Mouse (Mus musculus): ENCODE data around the gene Traf3ip2.

The Traf3ip2 gene

GRCm38 (mm10) chr10:39633379-39633778, 20.6 kb downstream of the Traf3ip2 start:
- no peak for DNase-seq (ENCODE audit: low spot score)

DNA sequence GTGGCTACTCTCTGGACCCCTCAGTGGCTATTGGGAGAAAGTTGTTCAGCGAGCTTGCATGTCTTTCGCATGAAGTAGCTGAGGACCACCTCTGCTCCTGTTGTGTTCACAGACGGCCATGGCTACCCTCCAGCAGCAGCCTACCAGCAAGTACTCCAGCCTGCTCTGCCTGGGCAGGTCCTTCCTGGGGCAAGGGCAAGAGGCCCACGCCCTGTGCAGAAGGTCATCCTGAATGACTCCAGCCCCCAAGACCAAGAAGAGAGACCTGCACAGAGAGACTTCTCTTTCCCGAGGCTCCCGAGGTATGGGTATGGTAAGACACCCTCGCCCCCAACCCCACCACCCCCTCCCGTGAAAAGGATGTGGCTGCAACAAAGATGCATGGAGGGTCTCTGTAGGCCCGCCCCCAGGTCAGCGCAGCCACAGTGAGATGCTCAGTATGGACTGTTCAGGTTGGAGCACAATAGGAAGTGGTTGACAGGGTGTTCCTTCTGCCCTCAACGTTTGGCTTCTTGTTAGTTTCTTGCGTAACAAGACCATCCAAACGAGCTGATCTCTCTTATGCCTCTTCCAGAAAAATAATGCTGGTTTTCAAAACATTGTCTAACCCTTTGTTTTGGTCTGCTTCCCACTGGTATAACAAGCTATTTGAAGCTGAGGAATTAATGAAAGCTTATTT, 21.8 kb downstream of the Traf3ip2 start:
- no peak for DNase-seq (ENCODE audit: low spot score)

- no peak for DNase-seq (ENCODE audit: low spot score)
Observed at GRCm38 (mm10) chr10:39638862-39639261, 26.1 kb downstream of the Traf3ip2 start.

- DNase-seq (ENCODE audit: low spot score): no peak
Observed at GRCm38 (mm10) chr10:39639783-39640182, 27.0 kb downstream of the Traf3ip2 start.

- DNase-seq (ENCODE audit: low spot score): no peak
Observed at GRCm38 (mm10) chr10:39640817-39641226, 28.1 kb downstream of the Traf3ip2 start.

DNA sequence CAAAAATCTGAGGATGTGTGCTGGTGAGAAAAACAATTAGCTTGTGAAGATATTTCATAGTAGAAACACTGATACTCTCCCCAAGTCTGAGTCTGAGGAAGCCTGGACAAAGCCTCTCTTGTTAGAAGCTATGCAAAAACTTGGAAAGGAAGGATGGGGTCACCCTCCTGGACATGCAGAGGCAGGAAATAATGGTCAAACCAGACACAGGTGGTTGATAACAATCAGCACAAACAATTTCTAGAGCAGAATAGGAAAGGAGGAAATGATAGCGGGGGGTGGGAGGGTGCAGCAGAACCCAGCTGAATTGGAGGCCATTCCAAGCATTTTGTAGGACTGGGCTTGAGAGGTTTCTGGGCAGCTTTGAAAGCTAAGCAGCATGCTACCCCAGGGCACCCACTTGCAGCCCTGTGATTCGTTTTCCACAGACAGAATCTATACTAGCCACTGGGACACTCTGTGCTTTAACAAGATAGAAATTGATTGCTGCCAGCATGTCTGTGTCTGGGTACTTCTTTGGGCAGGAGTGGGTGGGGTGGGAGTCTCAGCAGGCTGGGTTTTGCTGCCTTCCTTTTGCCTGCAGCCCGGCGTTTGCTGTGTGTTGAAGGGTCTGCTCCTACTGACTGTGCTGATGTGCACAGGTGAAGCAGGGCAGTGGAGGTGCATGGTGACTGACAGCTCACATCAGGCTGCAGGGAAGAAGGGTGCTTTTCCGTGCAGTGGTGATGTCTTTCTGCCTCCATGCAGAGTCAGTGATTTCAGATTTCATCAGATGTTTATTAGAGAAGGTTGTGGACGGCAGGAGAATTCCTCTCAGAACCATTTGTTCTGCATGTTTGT, 33.3 kb downstream of the Traf3ip2 start:
- no peak for DNase-seq (ENCODE audit: low spot score)

DNA sequence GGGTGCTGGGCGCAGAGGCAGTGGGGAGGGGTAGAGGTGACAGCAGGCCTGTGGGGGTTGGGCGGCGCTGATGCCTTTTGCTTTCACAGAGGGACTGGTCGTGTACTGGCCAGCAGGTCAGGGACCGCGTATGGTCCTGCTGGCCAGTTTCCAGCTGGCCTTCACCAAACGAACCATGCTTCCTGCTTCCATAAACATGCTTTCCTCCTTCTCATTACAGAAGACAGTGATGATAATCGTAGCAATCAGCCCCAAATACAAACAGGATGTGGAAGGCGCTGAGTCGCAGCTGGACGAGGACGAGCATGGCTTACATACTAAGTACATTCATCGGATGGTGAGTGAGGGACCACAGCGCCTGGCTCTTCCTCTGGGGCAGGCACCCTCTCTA, 33.9 kb downstream of the Traf3ip2 start:
- DNase-seq (ENCODE audit: low spot score): no peak

DNA sequence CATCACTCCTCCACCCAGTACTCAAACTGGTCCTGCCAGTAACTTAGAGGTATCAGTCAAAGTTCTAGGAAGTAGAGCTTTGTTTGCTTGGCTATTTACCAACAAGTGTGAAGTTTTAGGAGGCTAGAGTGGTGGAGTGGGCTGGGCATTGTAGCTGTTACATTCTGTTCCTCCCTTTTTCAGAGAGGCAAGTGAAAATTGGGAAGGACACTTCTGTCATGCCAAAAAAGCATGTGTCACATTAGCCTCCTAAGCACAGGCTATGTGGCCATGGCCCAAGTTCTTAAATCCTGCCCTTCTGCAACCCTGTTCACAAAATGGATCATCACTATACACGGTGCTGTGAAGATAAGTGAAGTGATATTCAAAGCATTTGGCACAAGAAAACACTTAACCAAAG, 34.4 kb downstream of the Traf3ip2 start:
- no peak for DNase-seq (ENCODE audit: low spot score)

- no peak for DNase-seq (ENCODE audit: low spot score)
Observed at GRCm38 (mm10) chr10:39648278-39648677, 35.5 kb downstream of the Traf3ip2 start.

DNA sequence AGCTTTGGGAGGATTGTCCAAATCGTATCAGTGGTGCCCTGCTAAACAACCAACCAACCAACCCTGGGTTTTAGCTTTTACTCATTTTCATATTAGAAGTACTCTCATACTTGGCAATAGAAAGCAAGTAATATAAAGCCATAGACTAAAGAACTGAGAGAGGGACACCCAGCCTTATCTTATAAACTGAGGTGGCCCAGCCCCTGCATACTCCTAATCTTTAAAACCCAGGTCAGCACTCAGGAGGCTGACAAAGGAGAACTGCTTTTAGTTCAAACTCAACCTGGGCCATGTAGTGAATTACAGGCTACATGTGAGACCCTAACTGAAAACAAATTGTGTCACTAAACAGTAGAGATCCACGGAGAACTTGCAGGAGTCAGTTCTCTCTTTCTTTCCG, 36.8 kb downstream of the Traf3ip2 start:
- no peak for DNase-seq (ENCODE audit: low spot score)

DNA sequence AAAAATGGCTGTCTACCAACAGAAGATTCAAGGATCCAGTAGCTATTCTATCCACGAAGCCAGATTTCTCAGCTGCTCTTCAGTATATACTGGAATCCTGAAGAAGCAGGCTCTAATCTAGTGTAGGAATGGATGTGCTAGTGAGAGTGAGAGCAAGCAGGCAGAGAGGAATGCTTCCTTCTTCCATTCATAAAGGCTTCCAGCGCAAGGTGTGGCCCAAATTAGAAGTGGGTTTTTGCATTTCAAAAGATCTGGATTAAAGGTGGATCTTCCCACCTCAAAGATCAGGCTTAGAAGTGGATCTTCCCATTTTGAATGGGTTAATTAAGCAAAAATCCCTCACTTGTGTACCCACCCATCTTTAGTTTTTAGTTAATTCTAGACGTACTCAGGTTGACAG, 37.6 kb downstream of the Traf3ip2 start:
- no peak for DNase-seq (ENCODE audit: low spot score)

GRCm38 (mm10) chr10:39654001-39654416, 41.3 kb downstream of the Traf3ip2 start:
- no peak for DNase-seq (ENCODE audit: low spot score)

GRCm38 (mm10) chr10:39658901-39659410, 46.2 kb downstream of the Traf3ip2 start:
- DNase-seq (ENCODE audit: low spot score): no peak

DNA sequence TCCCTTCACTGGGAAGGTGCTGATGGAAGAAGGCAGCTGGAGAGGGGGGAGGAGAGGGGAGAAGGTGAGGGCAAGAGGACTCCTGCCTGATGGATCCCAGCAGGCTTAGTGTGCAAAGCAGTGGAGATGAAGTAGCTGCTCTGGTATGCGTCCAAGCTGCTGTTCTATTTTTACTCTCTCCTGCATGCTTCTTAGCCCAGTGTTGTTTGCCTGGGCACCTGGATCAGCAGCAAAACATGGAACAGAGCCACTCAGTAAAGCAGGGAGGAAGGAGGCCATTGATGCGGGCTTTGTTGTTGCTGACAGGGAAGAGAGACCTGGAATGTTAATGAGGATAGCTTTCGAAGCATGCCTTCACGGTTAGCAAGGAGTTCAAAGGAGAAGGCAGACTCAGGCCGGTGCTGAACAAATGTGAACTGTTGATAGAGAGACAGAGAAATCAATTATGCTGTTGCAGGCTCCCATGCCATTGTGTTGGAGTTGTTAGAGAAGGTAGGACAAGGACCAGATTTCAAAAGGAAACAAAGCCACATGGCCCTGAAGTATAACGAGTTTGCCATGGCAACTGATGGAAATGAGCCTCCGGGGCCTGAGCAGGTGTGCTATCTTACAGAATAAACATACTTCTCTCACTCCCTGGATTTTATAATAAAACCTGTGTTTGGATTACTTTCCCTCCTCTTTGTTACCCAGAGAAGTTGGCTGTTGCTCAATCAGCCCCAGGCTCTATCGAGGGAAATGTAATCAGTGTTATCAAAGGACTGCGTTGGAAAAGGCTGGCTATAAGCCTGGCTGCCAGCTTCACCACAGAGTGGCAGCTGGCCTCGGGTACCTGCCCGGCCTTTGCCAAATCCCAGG, 46.9 kb downstream of the Traf3ip2 start:
- no peak for DNase-seq (ENCODE audit: low spot score)

DNA sequence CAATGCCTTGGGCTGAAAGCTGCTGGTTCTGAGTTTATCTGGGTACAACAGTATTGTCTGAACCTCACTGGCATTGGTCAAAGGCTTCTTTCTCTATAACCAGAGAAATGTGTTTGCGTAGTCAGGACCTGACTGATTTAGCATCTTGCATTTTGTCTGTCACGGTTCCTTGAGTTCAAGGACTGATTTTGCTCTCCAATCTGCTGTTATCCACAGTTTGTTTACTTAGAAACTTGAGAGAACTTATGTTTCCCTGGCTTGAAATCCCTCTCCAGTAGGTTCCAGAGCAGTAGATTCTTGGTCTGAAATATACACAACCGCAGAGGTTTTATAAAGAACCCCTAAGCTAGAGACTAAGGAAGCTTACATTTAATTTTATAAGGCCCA, 47.5 kb downstream of the Traf3ip2 start:
- no peak for DNase-seq (ENCODE audit: low spot score)

DNA sequence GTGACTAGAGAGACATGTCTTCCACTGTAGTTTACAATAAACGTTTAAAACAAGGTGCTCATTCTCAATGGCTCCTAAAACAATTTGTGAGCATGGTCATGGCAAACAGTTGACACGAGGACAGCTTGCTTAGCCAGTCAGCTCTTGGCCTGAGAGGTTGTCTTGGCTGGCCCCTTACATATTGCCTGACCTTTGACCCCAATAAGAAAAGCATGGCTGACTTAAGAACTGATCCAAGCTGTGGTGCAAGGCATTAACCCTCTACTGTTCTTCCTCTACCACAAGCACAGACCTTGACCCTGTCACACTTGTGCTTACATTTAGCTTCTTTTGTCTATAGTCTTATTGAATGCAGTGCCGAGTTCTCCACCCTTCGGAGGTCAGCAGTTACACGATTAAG, 48.0 kb downstream of the Traf3ip2 start:
- DNase-seq (ENCODE audit: low spot score): no peak

DNA sequence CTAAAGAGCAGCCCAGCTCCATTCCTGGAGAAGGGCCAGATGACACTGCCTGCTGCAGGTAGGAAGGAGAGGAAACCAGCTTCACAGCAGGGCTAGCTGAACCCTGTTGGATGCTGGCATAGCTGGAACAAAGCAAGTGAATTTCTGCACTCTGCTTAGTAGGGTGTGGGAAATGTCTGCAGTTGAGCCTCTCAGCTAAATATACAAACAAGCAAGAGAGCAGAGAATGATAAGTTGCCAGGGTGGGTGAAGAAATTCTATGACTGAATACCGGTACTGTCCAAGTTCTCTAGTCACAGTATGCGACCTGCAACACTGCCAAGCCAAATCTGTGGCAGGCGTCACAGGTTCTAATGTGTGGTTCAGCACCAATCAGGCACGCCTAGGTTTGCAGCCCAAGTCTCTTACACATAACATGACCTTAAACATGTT, 52.4 kb downstream of the Traf3ip2 start:
- DNase-seq (ENCODE audit: low spot score): no peak

GRCm38 (mm10) chr10:39666027-39666426, 53.3 kb downstream of the Traf3ip2 start:
- no peak for DNase-seq (ENCODE audit: low spot score)

- no peak for DNase-seq (ENCODE audit: low spot score)
Observed at GRCm38 (mm10) chr10:39671451-39671850, 58.7 kb downstream of the Traf3ip2 start.

DNA sequence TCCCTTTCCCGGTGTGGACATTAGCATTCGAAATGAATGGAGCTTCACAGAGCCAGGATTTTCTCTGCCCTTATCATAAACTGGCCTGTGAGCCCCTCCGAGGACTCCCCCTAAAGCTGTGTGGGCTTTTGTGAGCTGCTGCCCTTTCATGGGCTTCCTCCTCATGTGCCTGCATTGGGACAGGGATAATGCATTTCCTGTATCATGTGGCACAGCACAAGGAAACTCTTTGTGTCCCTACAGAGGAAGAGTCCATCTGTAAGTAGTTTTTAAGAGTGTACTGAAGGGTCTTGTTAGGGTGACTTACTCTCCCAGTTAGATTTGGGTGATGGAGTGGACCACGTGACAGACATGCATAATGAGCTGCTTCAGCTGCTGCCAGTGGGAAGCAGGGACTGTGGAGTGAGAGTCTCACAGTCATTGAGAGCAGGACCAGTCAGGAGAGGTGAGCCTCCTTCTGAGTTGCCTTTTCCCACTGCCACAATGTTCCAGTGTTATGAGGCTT, 59.9 kb downstream of the Traf3ip2 start:
- DNase-seq (ENCODE audit: low spot score): no peak

DNA sequence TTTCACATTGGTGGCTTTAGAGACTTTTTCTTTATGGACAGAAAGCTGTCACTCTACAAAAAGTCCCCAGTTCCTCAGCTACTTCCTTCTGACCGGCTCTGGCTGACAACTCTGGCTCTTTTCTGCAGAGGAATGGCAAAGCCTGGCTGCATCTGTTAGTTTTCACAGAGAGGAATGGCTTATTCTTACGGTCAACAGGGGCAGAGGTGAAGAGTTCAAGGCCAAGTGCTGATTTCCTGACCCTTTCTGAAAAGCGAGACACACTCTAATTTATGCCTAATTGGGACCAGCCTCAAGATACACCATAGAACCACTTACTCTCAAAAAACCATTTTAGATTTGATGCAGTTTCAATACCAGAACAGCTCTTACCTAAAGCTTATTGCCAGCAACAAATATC, 61.4 kb downstream of the Traf3ip2 start:
- DNase-seq (ENCODE audit: low spot score): no peak

- no peak for DNase-seq (ENCODE audit: low spot score)
Observed at GRCm38 (mm10) chr10:39674766-39675165, 62.0 kb downstream of the Traf3ip2 start.
